Mouse (Mus musculus) midbrain, embryonic 10.5 days (tissue): ENCODE data around the gene Fdxr. TPM values are rescaled to one million over a fixed set of nuclear protein-coding genes. Genes with fewer than 3 reads are reported as not detected.

Experiments
- DNase-seq: peaks from one replicate; pipeline ENCODE4 v3.0.0-alpha.2; 2017; ENCODE audit warnings: low spot score
- H3K27ac ChIP-seq: fragments of 300-500 bp; sonication (generic); replicated peaks from 2 replicates; pipeline ENCODE4 v1.5.1; 2016; ENCODE audit warnings: mild to moderate bottlenecking
- H3K27me3 ChIP-seq: fragments of 300-500 bp; sonication (generic); 2 replicates; pipeline ENCODE4 v1.6.1; 2016; ENCODE audit warnings: low read depth, mild to moderate bottlenecking; ENCODE audit not compliant: poor library complexity, severe bottlenecking
- H3K36me3 ChIP-seq: fragments of 300-500 bp; sonication (generic); 2 replicates; pipeline ENCODE4 v1.6.1; 2016; ENCODE audit warnings: mild to moderate bottlenecking, moderate library complexity
- H3K4me1 ChIP-seq: fragments of 300-500 bp; sonication (generic); 2 replicates; pipeline ENCODE4 v1.6.1; 2016
- H3K4me3 ChIP-seq: fragments of 300-500 bp; sonication (generic); 2 replicates; pipeline ENCODE4 v1.5.1; 2016; ENCODE audit warnings: mild to moderate bottlenecking, moderate library complexity
- H3K9me3 ChIP-seq: fragments of 300-500 bp; sonication (generic); replicated peaks from 2 replicates; pipeline ENCODE4 v1.6.1; 2016; ENCODE audit warnings: mild to moderate bottlenecking
- WGBS: fragments of 180-500 bp; shearing (Covaris S2); methylation state at CpG from one replicate; pipeline ENCODE4 v1.1.7; 2016; 5-methylcytosine and 5-hydroxymethylcytosine counted together
- polyA plus RNA-seq: library from polyadenylated mRNA; unstranded; fragments of >200 nt; fragmentation: Nextera tagmentation; extraction: Ambion mirVana; gene quantifications from 2 replicates; pipeline ENCODE4 v1.2.1, GENCODE M21; 2016

Gene Fdxr
- polyA plus RNA-seq, 1 experiment from 2014 or later, result 16.7 TPM

- H3K27ac ChIP-seq, result peak overlapping the region; percentile 33; the same call in 1 of the 2 replicates
- WGBS, result 80% methylated on average over 10 of the region's 10 CpGs
- no peaks in the 10 kb centered on the region for H3K9me3 ChIP-seq
- peaks cover 24% of the 10 kb centered on the region for H3K36me3 ChIP-seq
- H3K4me3 ChIP-seq, result no peak overlapping the region
- no peak for DNase-seq
- H3K27me3 ChIP-seq, result peaks cover 30% of the 10 kb centered on the region
- peaks cover 50% of the 10 kb centered on the region for H3K4me1 ChIP-seq
Measured at GRCm38 (mm10) chr11:115272894-115273498, 3.9 kb downstream of the Fdxr start.

- peaks cover 26% of the 10 kb centered on the region for H3K36me3 ChIP-seq
- H3K9me3 ChIP-seq, result no peaks in the 10 kb centered on the region
- no peak overlapping the region for H3K4me3 ChIP-seq
- H3K27me3 ChIP-seq, result peaks cover 45% of the 10 kb centered on the region
- 70% methylated on average over 10 of the region's 10 CpGs for WGBS
- DNase-seq, result no peak
- no peak overlapping the region for H3K27ac ChIP-seq
- peaks cover 57% of the 10 kb centered on the region for H3K4me1 ChIP-seq
Measured at GRCm38 (mm10) chr11:115271481-115271880, 5.4 kb downstream of the Fdxr start.

GRCm38 (mm10) chr11:115271052-115271451 lies 5.8 kb downstream of the Fdxr start:
- Histone ChIP-seq H3K27me3 (peaks cover 49% of the 10 kb centered on the region), H3K4me3 (no peak overlapping the region), H3K36me3 (peaks cover 26% of the 10 kb centered on the region), H3K9me3 (no peaks in the 10 kb centered on the region), H3K4me1 (peaks cover 57% of the 10 kb centered on the region), H3K27ac (no peak overlapping the region)
- WGBS, result 84% methylated on average over 9 of the region's 9 CpGs
- DNase-seq, result no peak

- H3K27ac ChIP-seq, result no peak overlapping the region
- no peak overlapping the region for H3K4me3 ChIP-seq
- H3K4me1 ChIP-seq, result peaks cover 57% of the 10 kb centered on the region
- H3K36me3 ChIP-seq, result peaks cover 26% of the 10 kb centered on the region
- peak; percentile 84 for DNase-seq
- WGBS, result 35% methylated on average over 19 of the region's 19 CpGs
- H3K27me3 ChIP-seq, result peaks cover 57% of the 10 kb centered on the region
- H3K9me3 ChIP-seq, result no peaks in the 10 kb centered on the region
Measured at GRCm38 (mm10) chr11:115270148-115270861, 6.5 kb downstream of the Fdxr start.

GRCm38 (mm10) chr11:115269330-115270066 lies 7.4 kb downstream of the Fdxr start:
- Histone ChIP-seq H3K4me3 (no peak overlapping the region), H3K4me1 (peaks cover 59% of the 10 kb centered on the region), H3K36me3 (peaks cover 26% of the 10 kb centered on the region), H3K27me3 (peaks cover 65% of the 10 kb centered on the region), H3K9me3 (no peaks in the 10 kb centered on the region), H3K27ac (no peak overlapping the region)
- DNase-seq, result no peak
- 89% methylated on average over 27 of the region's 27 CpGs for WGBS

- 75% methylated on average over 11 of the region's 11 CpGs for WGBS
- Histone ChIP-seq H3K4me3 (no peak overlapping the region), H3K4me1 (peaks cover 49% of the 10 kb centered on the region), H3K27ac (no peak overlapping the region), H3K9me3 (no peaks in the 10 kb centered on the region), H3K27me3 (peaks cover 80% of the 10 kb centered on the region), H3K36me3 (peaks cover 26% of the 10 kb centered on the region)
- DNase-seq, result no peak
Measured at GRCm38 (mm10) chr11:115267958-115268357, 8.9 kb downstream of the Fdxr start.

- Histone ChIP-seq H3K4me3 (peak within 1 kb of the TSS; percentile 51), H3K27me3 (peaks cover 87% of the 10 kb centered on the region), H3K4me1 (peaks cover 46% of the 10 kb centered on the region), H3K27ac (no peak within 1 kb of the TSS), H3K36me3 (peaks cover 26% of the 10 kb centered on the region), H3K9me3 (no peaks in the 10 kb centered on the region)
- WGBS, result 8% methylated on average over 36 of the region's 50 CpGs
- no peak for DNase-seq
Measured at GRCm38 (mm10) chr11:115267061-115267883, 9.6 kb downstream of the Fdxr start, which contains the start of gene Grin2c. Gene Grin2c, minus strand, starts transcription at chr11:115267243.

- Histone ChIP-seq H3K4me1 (peaks cover 46% of the 10 kb centered on the region), H3K4me3 (peak overlapping the region; percentile 51), H3K36me3 (peaks cover 25% of the 10 kb centered on the region), H3K27ac (no peak overlapping the region), H3K9me3 (no peaks in the 10 kb centered on the region), H3K27me3 (peaks cover 95% of the 10 kb centered on the region)
- 3% methylated on average over 22 of the region's 22 CpGs for WGBS
- DNase-seq, result peak; percentile 36
Measured at GRCm38 (mm10) chr11:115266400-115266778, 10.5 kb downstream of the Fdxr start.

- Histone ChIP-seq H3K4me1 (peaks cover 46% of the 10 kb centered on the region), H3K4me3 (peak overlapping the region; percentile 51), H3K36me3 (peaks cover 20% of the 10 kb centered on the region), H3K27ac (no peak overlapping the region), H3K27me3 (peaks cover 96% of the 10 kb centered on the region), H3K9me3 (no peaks in the 10 kb centered on the region)
- WGBS, result 3% methylated on average over 20 of the region's 20 CpGs
- no peak for DNase-seq
Measured at GRCm38 (mm10) chr11:115265771-115266399, 11.0 kb downstream of the Fdxr start.

- H3K36me3 ChIP-seq, result peaks cover 20% of the 10 kb centered on the region
- H3K4me3 ChIP-seq, result peak overlapping the region; percentile 49
- peaks cover 39% of the 10 kb centered on the region for H3K4me1 ChIP-seq
- no peak overlapping the region for H3K27ac ChIP-seq
- 7% methylated on average over 39 of the region's 39 CpGs for WGBS
- H3K27me3 ChIP-seq, result peaks cover 100% of the 10 kb centered on the region
- DNase-seq, result peak; percentile 67
- no peaks in the 10 kb centered on the region for H3K9me3 ChIP-seq
Measured at GRCm38 (mm10) chr11:115264862-115265668, 11.8 kb downstream of the Fdxr start.

GRCm38 (mm10) chr11:115264136-115264861 lies 12.6 kb downstream of the Fdxr start:
- Histone ChIP-seq H3K4me1 (peaks cover 34% of the 10 kb centered on the region), H3K36me3 (peaks cover 16% of the 10 kb centered on the region), H3K9me3 (no peaks in the 10 kb centered on the region), H3K27me3 (peaks cover 100% of the 10 kb centered on the region), H3K4me3 (peak overlapping the region; percentile 49; the same call in 1 of the 2 replicates), H3K27ac (no peak overlapping the region)
- WGBS, result 62% methylated on average over 7 of the region's 7 CpGs
- DNase-seq, result no peak
